Mouse (Mus musculus): ENCODE measurements around the gene Igfbp2.

Gene Igfbp2

GRCm38 (mm10) chr1:72823751-72824706, at the start of gene Igfbp2:
Gene Igfbp2, plus strand, starts transcription at chr1:72824503.
- DNase-seq: peak; percentile 72 to 76

DNA sequence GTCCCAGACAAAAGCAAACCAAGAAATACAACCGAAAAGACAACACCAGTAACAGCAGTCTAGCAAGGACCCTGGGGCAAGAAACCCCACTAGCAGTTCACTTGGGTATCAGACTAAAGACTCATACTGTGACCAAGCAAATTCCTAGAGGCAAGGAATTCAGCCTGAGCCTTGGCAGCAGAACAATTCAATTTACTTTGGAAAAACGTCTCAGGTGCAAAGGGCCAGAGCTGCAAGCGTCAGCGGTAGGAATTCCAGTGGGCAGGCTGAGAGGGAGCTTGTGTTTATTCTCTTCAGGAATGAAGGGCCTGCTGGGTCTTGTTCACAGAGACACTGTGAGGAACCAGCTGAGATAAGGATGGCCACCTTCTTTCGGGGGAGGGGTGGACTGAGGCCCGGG, 45.5 kb upstream of the Igfbp2 start:
- no peak for DNase-seq

GRCm38 (mm10) chr1:72780720-72781119, 43.6 kb upstream of the Igfbp2 start:
- no peak for DNase-seq

- DNase-seq: no peak
Measured at GRCm38 (mm10) chr1:72783341-72783740, 41.0 kb upstream of the Igfbp2 start.

- DNase-seq: no peak
Measured at GRCm38 (mm10) chr1:72784018-72784417, 40.3 kb upstream of the Igfbp2 start.

DNA sequence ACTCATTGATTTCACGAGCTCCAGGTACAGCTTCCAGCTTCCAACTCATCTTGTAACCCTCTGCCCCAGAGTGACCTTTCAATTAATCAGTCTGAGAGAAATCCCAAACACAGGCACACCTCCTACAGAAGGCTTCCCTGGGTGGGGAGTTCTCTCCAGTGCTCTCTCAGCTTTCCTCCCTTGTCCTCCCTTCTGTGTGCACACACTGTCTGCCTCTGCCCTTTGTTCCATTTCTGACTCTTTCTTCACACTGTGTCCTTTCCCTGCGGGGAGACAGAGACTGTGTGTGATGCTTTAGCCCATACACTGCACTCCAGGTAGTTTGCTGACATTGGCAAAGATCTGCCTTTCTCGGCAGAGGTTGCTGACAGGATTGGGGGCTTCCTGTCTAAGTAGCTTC, 33.6 kb upstream of the Igfbp2 start:
- no peak for DNase-seq

DNA sequence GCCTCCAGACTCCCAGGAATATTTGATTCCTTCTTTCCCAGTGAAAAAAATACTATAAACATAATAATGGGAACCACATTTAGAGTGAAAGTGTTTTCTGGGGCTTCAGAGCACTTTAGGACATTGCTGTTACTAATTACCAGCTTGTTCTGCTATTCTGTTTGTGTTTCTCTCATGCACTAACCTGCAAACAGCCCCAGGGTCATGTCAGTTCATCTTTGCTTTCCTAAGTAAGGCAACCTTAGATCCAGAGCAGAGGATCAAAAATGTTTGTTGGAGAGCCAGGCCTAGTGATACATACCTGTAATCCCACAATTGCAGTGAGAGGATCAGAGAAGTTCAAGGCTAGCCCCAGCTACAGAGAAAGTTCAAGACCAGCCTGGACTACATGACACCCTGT, 32.6 kb upstream of the Igfbp2 start:
- no peak for DNase-seq

- no peak for DNase-seq
Measured at GRCm38 (mm10) chr1:72792262-72792661, 32.0 kb upstream of the Igfbp2 start.

GRCm38 (mm10) chr1:72793230-72793629, 31.1 kb upstream of the Igfbp2 start:
- no peak for DNase-seq

DNA sequence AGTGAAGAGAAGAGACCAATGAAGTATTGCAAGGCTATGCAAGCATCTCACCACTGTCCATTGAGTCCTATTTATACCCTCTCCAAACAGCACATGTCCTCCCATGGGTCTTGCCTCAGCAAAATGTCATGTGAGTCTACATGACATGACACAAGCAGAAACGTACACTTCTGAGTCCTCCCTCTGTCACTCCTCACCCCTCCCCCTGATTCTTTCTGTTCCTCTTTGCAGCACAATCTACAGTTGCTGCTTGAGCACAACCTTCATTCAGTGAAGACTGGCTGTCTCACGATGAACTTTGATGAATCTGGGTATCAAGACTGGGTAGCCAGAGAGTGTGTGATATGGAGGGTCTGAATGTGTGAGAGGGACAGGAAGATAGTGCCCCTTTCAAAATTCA, 28.2 kb upstream of the Igfbp2 start:
- no peak for DNase-seq

GRCm38 (mm10) chr1:72797102-72797665, 27.1 kb upstream of the Igfbp2 start:
- DNase-seq: no peak

DNA sequence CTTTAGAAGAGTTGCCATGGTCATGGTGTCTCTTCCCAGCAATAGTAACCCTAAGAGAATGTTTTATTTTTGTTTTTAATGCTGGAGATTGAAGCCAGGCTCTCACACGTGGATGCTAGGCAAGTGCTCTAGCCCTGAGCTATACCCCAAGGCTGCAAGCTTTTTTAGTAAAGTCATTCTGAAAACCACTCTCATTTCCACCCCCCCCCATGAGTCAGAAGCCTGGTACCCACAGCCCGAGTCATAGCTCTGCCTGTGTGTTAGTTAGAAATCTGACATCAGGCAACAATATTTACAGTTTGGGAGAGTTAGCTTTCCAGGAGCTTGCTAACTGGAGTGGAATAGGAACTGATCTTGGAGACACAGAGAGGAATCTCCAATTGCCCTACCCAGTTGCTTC, 25.9 kb upstream of the Igfbp2 start:
- no peak for DNase-seq

- peak; percentile 70 to 72 for DNase-seq
Measured at GRCm38 (mm10) chr1:72804031-72804430, 20.3 kb upstream of the Igfbp2 start.

DNA sequence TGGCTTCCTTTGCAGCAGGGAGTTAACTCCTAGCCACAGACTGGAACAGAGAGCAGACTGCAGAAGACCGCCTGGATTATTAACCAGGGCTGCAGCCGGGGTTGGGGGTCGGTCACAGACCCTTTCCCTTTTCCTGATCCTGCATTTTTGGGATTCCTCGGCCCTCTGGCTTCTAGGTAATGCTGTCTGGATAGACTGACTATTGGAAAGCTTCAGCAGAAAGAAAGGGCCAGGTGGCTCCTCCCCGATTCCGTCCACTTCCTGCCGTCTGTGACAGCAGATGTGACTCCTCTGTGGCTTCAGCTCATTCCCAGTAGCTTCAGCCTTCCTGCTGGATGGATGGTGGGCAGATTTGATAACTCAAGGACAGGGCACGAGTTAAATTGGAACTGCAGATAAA, 19.3 kb upstream of the Igfbp2 start:
- peak in 1 of 2 experiments; percentile 25 for DNase-seq

- no peak for DNase-seq
Measured at GRCm38 (mm10) chr1:72805476-72806043, 18.7 kb upstream of the Igfbp2 start.

- peak in 1 of 2 experiments; percentile 35 for DNase-seq
Measured at GRCm38 (mm10) chr1:72806044-72806584, 18.2 kb upstream of the Igfbp2 start.

DNA sequence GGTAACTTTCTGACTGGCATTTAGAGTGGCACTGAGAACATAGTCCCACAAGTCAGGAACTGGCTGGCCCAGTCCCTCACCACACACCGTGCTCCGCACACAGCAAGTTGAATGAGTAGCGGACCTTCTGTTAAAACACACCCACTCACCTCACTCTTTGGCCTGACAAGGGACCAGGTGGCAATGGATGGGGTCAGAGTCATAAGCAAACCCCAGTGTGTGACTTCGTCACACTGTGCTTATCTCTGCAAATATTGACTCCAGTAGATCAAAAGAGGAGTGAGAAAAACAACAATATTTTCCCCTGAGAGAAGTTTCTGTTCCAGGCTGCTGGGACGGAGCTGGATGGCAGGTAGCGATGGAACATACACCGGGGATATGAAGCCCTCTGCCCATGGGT, 15.0 kb upstream of the Igfbp2 start:
- no peak for DNase-seq

DNA sequence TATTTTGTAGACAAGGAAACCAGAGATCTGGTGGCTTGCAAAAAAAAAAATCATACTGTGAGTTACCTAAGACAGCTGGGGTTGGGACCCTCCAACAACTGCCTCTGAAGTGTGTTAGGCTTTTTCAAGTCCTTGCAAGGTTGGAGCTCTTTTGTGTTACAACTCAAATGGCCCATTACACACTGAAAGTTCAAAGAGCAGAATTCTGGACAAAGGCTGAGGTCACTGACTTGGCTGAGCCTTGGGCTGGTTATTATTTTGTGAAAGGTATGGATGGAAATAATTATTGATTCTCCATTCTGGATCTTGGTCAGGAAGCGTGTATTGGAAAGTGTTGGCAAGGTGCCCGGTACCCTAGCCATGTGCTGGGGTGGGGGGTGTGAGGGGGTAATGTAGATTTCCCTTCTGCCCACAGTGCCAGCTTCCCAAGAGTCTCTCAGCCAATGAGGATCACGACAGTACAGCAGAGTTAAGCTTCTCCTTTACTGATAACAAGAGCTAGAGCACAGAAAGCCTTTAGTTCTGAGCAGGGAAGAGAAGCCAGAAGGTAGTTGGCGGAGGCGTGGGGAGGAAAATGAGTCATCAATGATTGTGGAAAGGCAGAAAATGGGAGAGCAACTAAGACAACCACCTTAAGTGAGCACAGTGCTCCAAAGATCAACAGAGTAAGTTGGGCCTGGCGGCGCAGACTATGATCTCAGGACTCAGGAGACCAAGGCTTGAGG, 14.2 kb upstream of the Igfbp2 start:
- DNase-seq: no peak

DNA sequence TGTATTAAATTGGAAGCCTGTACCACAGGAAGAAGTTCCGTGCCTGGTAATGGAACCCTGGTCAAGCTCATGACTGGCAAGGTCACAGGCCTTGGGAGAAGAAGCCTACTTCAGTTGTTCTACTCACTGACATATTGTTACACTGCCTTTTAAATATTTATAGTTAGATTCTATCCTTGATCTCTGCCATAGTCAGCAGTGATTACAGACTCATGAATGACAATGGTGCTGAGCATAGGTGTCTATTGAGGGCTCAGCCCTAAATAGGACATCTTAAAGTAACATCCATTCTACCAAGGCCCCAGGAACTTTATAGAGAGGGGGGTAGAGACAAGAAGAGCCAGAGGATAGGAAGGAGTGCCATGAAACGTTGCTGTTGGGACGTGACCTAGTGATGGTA, 13.2 kb upstream of the Igfbp2 start:
- no peak for DNase-seq

GRCm38 (mm10) chr1:72813089-72813638, 11.1 kb upstream of the Igfbp2 start:
- DNase-seq: no peak

GRCm38 (mm10) chr1:72813639-72814403, 10.5 kb upstream of the Igfbp2 start:
- DNase-seq: no peak

DNA sequence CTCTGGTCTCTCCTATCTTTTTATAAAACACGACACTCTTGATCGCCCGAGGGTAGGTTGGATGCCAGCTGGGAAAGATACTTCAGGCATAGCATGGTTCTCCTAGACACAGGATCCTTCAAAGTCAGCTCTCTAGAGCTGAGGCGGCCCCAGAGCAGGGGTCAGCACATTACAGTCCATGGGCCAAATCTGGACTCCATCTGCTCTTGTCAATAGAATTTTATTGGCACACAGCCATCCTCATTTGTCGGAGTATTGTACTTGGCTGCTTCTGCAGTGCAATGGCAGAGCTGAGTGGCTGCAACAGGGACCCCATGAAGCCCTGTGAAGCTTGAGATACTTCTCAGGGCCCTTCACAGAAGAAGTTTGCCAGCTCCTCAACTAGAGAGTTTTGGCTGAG, 9.1 kb upstream of the Igfbp2 start:
- peak; percentile 29 to 53 for DNase-seq

All from cerebellum, postnatal 10 days (tissue).